Mouse (Mus musculus): Measurements from ENCODE around the gene Mdm4. TPM values are rescaled to one million over a fixed set of nuclear protein-coding genes. Genes with fewer than 3 reads are reported as not detected.

Gene Mdm4
- polyA plus RNA-seq, 1 experiment: 7.4 TPM

GRCm38 (mm10) chr1:133076681-133077514, 46.5 kb upstream of the Mdm4 start:
- H3K36me3 ChIP-seq (ENCODE audit: control insufficient read depth, insufficient read depth): no peaks in the 10 kb centered on the region
- no peaks in the 10 kb centered on the region for H3K79me2 ChIP-seq (ENCODE audit: control insufficient read depth, insufficient read depth)
- H3K79me3 ChIP-seq (ENCODE audit: low read depth): no peaks in the 10 kb centered on the region
- no peak overlapping the region for H3K4me3 ChIP-seq (ENCODE audit: insufficient read depth, poor library complexity, severe bottlenecking)
- no peak overlapping the region for H3ac ChIP-seq (ENCODE audit: control insufficient read depth, insufficient read length, low read depth)
- no peaks in the 10 kb centered on the region for H3K27me3 ChIP-seq (ENCODE audit: control insufficient read depth, insufficient read depth, insufficient read length)
- no peak for TF ChIP-seq USF1 (IDR thresholded peaks at IDR 0.05; ENCODE audit: low read depth)
- no peak for TF ChIP-seq CEBPB (IDR thresholded peaks at IDR 0.05; ENCODE audit: low read depth)
- TF ChIP-seq MYOD1 (IDR thresholded peaks at IDR 0.05; ENCODE audit: control insufficient read depth, insufficient read length, low read depth): no peak
- no peak for TF ChIP-seq MYOG (IDR thresholded peaks at IDR 0.05; ENCODE audit: control insufficient read depth, extremely low read depth, insufficient read length)
- TF ChIP-seq CTCF (IDR thresholded peaks at IDR 0.05; ENCODE audit: control insufficient read depth, insufficient read depth, insufficient read length): no peak
- TF ChIP-seq FOSL1 (IDR thresholded peaks at IDR 0.05; ENCODE audit: insufficient read depth, low read length, poor library complexity, severe bottlenecking): no peak
- no peak for TF ChIP-seq MAX (IDR thresholded peaks at IDR 0.05)

- Histone ChIP-seq H3K79me2 (ENCODE audit: control insufficient read depth, insufficient read depth) (no peaks in the 10 kb centered on the region), H3K79me3 (ENCODE audit: low read depth) (no peaks in the 10 kb centered on the region), H3ac (ENCODE audit: control insufficient read depth, insufficient read length, low read depth) (no peak overlapping the region), H3K4me3 (ENCODE audit: insufficient read depth, poor library complexity, severe bottlenecking) (no peak overlapping the region), H3K36me3 (ENCODE audit: control insufficient read depth, insufficient read depth) (no peaks in the 10 kb centered on the region), H3K27me3 (ENCODE audit: control insufficient read depth, insufficient read depth, insufficient read length) (no peaks in the 10 kb centered on the region)
- no peak for TF ChIP-seq USF1 (IDR thresholded peaks at IDR 0.05; ENCODE audit: low read depth)
- no peak for TF ChIP-seq MYOG (IDR thresholded peaks at IDR 0.05; ENCODE audit: control insufficient read depth, extremely low read depth, insufficient read length)
- TF ChIP-seq CTCF (IDR thresholded peaks at IDR 0.05; ENCODE audit: control insufficient read depth, insufficient read depth, insufficient read length): no peak
- no peak for TF ChIP-seq FOSL1 (IDR thresholded peaks at IDR 0.05; ENCODE audit: insufficient read depth, low read length, poor library complexity, severe bottlenecking)
- TF ChIP-seq CEBPB (IDR thresholded peaks at IDR 0.05; ENCODE audit: low read depth): no peak
- no peak for TF ChIP-seq MAX (IDR thresholded peaks at IDR 0.05)
- no peak for TF ChIP-seq MYOD1 (IDR thresholded peaks at IDR 0.05; ENCODE audit: control insufficient read depth, insufficient read length, low read depth)
Measured at GRCm38 (mm10) chr1:133075651-133076400, 45.5 kb upstream of the Mdm4 start.

GRCm38 (mm10) chr1:133074541-133074940, 44.2 kb upstream of the Mdm4 start:
- Histone ChIP-seq H3ac (ENCODE audit: control insufficient read depth, insufficient read length, low read depth) (no peak overlapping the region), H3K4me3 (ENCODE audit: insufficient read depth, poor library complexity, severe bottlenecking) (no peak overlapping the region), H3K79me2 (ENCODE audit: control insufficient read depth, insufficient read depth) (no peaks in the 10 kb centered on the region), H3K36me3 (ENCODE audit: control insufficient read depth, insufficient read depth) (no peaks in the 10 kb centered on the region), H3K79me3 (ENCODE audit: low read depth) (no peaks in the 10 kb centered on the region), H3K27me3 (ENCODE audit: control insufficient read depth, insufficient read depth, insufficient read length) (no peaks in the 10 kb centered on the region)
- no peak for TF ChIP-seq MAX (IDR thresholded peaks at IDR 0.05)
- TF ChIP-seq MYOD1 (IDR thresholded peaks at IDR 0.05; ENCODE audit: control insufficient read depth, insufficient read length, low read depth): no peak
- TF ChIP-seq CEBPB (IDR thresholded peaks at IDR 0.05; ENCODE audit: low read depth): no peak
- TF ChIP-seq FOSL1 (IDR thresholded peaks at IDR 0.05; ENCODE audit: insufficient read depth, low read length, poor library complexity, severe bottlenecking): no peak

- Histone ChIP-seq H3K4me3 (ENCODE audit: insufficient read depth, poor library complexity, severe bottlenecking) (no peak overlapping the region), H3K79me2 (ENCODE audit: control insufficient read depth, insufficient read depth) (no peaks in the 10 kb centered on the region), H3K79me3 (ENCODE audit: low read depth) (no peaks in the 10 kb centered on the region), H3ac (ENCODE audit: control insufficient read depth, insufficient read length, low read depth) (no peak overlapping the region), H3K36me3 (ENCODE audit: control insufficient read depth, insufficient read depth) (no peaks in the 10 kb centered on the region), H3K27me3 (ENCODE audit: control insufficient read depth, insufficient read depth, insufficient read length) (no peaks in the 10 kb centered on the region)
- TF ChIP-seq MAX (IDR thresholded peaks at IDR 0.05): no peak
Measured at GRCm38 (mm10) chr1:133073327-133073856, 43.0 kb upstream of the Mdm4 start.

GRCm38 (mm10) chr1:133071666-133072381, 41.5 kb upstream of the Mdm4 start:
- no peak overlapping the region for H3K4me3 ChIP-seq (ENCODE audit: insufficient read depth, poor library complexity, severe bottlenecking)
- no peaks in the 10 kb centered on the region for H3K36me3 ChIP-seq (ENCODE audit: control insufficient read depth, insufficient read depth)
- H3K27me3 ChIP-seq (ENCODE audit: control insufficient read depth, insufficient read depth, insufficient read length): no peaks in the 10 kb centered on the region
- no peak for TF ChIP-seq CEBPB (IDR thresholded peaks at IDR 0.05; ENCODE audit: low read depth)
- TF ChIP-seq MYOD1 (IDR thresholded peaks at IDR 0.05; ENCODE audit: control insufficient read depth, insufficient read length, low read depth): no peak
- TF ChIP-seq MAX (IDR thresholded peaks at IDR 0.05): no peak
- TF ChIP-seq MYOG (IDR thresholded peaks at IDR 0.05; ENCODE audit: control insufficient read depth, extremely low read depth, insufficient read length): no peak
- TF ChIP-seq FOSL1 (IDR thresholded peaks at IDR 0.05; ENCODE audit: insufficient read depth, low read length, poor library complexity, severe bottlenecking): no peak
- TF ChIP-seq USF1 (IDR thresholded peaks at IDR 0.05; ENCODE audit: low read depth): no peak
- no peak for TF ChIP-seq CTCF (IDR thresholded peaks at IDR 0.05; ENCODE audit: control insufficient read depth, insufficient read depth, insufficient read length)
- no peak overlapping the region for H3ac ChIP-seq (ENCODE audit: control insufficient read depth, insufficient read length, low read depth)
- no peaks in the 10 kb centered on the region for H3K79me3 ChIP-seq (ENCODE audit: low read depth)
- no peaks in the 10 kb centered on the region for H3K79me2 ChIP-seq (ENCODE audit: control insufficient read depth, insufficient read depth)

All from C2C12 (cell line).